Mouse (Mus musculus) bone marrow, adult 2 months (tissue): ENCODE measurements around the gene Ecsit.

ENCODE experiments used
- CTCF ChIP-seq: fragments of 200-500 bp; IDR thresholded peaks from 2 replicates; pipeline ENCODE4 v1.5.1; 2011; ENCODE audit warnings: low read length, control low read depth; ENCODE audit not compliant: control insufficient read depth, insufficient read depth
- POLR2A ChIP-seq: fragments of 200-500 bp; IDR thresholded peaks from 2 replicates; pipeline ENCODE4 v1.6.1; 2011; ENCODE audit warnings: low read depth, mild to moderate bottlenecking, control low read depth, low read length, borderline replicate concordance; ENCODE audit not compliant: control insufficient read depth

GRCm38 (mm10) chr9:22122005-22122404, 36.8 kb upstream of the Ecsit start:
- no peak for TF ChIP-seq CTCF
- TF ChIP-seq POLR2A, result no peak
